Mouse (Mus musculus): ENCODE data around the gene B020004J07Rik. TPM values are rescaled to one million over a fixed set of nuclear protein-coding genes. Genes with fewer than 3 reads are reported as not detected.
"Not testable (repeated sequence)": the region's sequence is repeated elsewhere in the genome, so short reads cannot be mapped to it uniquely, and the experiment has no call there.

Gene B020004J07Rik
- not detected in 2 replicates for total RNA-seq (2012; rRNA removed)
- not detected in 2 replicates for total RNA-seq (2014; rRNA removed)
- polyA plus RNA-seq (2012; ENCODE audit: insufficient read length, low read depth) = not detected in 2 replicates

- in situ Hi-C loops (cut with MboI; ENCODE audit: low pct_ligation_motif_present, low pct_unique_long_range_greater_than_20kb, low sequenced_read_pairs); H3K4me3 ChIP-seq (replicated peaks in 1 of 3; ENCODE audit: low read depth in 2 of 3, low read length in 2 of 3, poor library complexity in 1 of 3); H3K27ac ChIP-seq (ENCODE audit: insufficient read depth, low read depth); H3K9ac ChIP-seq (ENCODE audit: insufficient read depth, low read depth); H3K4me2 ChIP-seq (ENCODE audit: insufficient read depth, low read depth, poor library complexity, severe bottlenecking); H3K4me1 ChIP-seq (ENCODE audit: control insufficient read depth in 1 of 2, insufficient read depth in 2 of 2); H3K27me3 ChIP-seq (replicated peaks); H3K79me2 ChIP-seq (replicated peaks; ENCODE audit: control insufficient read depth, extremely low read depth, insufficient read depth, poor library complexity, severe bottlenecking); H3K9me3 ChIP-seq (replicated peaks; ENCODE audit: low read length); DNase-seq (ENCODE audit: extremely low read depth); H3K36me3 ChIP-seq (replicated peaks in 1 of 2; ENCODE audit: control insufficient read depth in 1 of 2, insufficient read depth in 1 of 2, low read length in 1 of 2); dilution Hi-C loops (cut with MboI; ENCODE audit: extremely low pct_ligation_motif_present, extremely low pct_unique_long_range_greater_than_20kb, low sequenced_read_pairs): not testable (repeated sequence)
These were observed at the start of gene B020004J07Rik for GRCm38 (mm10) chr4:101843923-101844322. B020004J07Rik (minus strand) TSS chr4:101844023.

DNA sequence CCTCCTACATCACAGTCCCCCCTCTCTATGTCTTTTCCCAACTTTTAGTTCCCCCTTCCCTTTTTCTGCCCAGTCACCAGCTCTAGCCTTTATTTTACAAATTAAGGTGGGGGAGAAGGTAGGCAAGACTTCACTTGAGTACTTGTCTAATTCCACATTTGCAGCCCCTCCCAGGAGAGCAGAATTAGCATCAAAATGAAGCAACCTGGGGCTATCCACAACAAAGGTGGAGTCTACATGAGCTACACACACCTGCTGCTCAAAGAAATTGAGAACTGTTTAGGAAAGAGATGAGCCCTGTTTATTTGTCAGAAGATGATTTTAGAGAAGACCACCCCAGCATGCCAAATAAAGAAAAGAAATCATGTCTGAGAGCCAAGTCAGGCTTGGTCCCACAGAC, 45.6 kb upstream of the B020004J07Rik start:
- Histone ChIP-seq H3K27ac (ENCODE audit: insufficient read depth, low read depth) (no peak overlapping the region), H3K36me3 (replicated peaks in 1 of 2; ENCODE audit: control insufficient read depth in 1 of 2, insufficient read depth in 1 of 2, low read length in 1 of 2) (no peaks in the 10 kb centered on the region), H3K4me2 (ENCODE audit: insufficient read depth, low read depth, poor library complexity, severe bottlenecking) (no peak overlapping the region), H3K9ac (ENCODE audit: insufficient read depth, low read depth) (no peak overlapping the region), H3K4me1 (ENCODE audit: control insufficient read depth in 1 of 2, insufficient read depth in 2 of 2) (no peaks in the 10 kb centered on the region), H3K79me2 (replicated peaks; ENCODE audit: control insufficient read depth, extremely low read depth, insufficient read depth, poor library complexity, severe bottlenecking) (no peaks in the 10 kb centered on the region), H3K4me3 (replicated peaks in 1 of 3; ENCODE audit: low read depth in 2 of 3, low read length in 2 of 3, poor library complexity in 1 of 3) (no peak overlapping the region), H3K9me3 (replicated peaks; ENCODE audit: low read length) (peaks cover 2% of the 10 kb centered on the region), H3K27me3 (replicated peaks) (no peaks in the 10 kb centered on the region)
- dilution Hi-C loops (cut with MboI; ENCODE audit: extremely low pct_ligation_motif_present, extremely low pct_unique_long_range_greater_than_20kb, low sequenced_read_pairs) = no loop called here
- in situ Hi-C loops (cut with MboI; ENCODE audit: low pct_ligation_motif_present, low pct_unique_long_range_greater_than_20kb, low sequenced_read_pairs) = no loop called here
- no peak for DNase-seq (ENCODE audit: extremely low read depth)
- TF ChIP-seq ZMIZ1 (IDR thresholded peaks at IDR 0.05; ENCODE audit: low read depth, low read length) = no peak
- no peak for TF ChIP-seq MAZ (IDR thresholded peaks at IDR 0.05; ENCODE audit: low read depth, low read length)
- no peak for TF ChIP-seq KAT2A (IDR thresholded peaks at IDR 0.05; ENCODE audit: insufficient replicate concordance, low read length)
- no peak for TF ChIP-seq NRF1 (IDR thresholded peaks at IDR 0.05; ENCODE audit: low read depth, low read length)
- TF ChIP-seq MXI1 (IDR thresholded peaks at IDR 0.05; ENCODE audit: low read depth, low read length) = no peak
- TF ChIP-seq TBP (conservative IDR thresholded peaks at IDR 0.05; ENCODE audit: low read depth, low read length) = no peak

- no peak overlapping the region for H3K4me3 ChIP-seq (replicated peaks in 1 of 3; ENCODE audit: low read depth in 2 of 3, low read length in 2 of 3, poor library complexity in 1 of 3)
- peaks cover under 1% of the 10 kb centered on the region for H3K9me3 ChIP-seq (replicated peaks; ENCODE audit: low read length)
- H3K36me3 ChIP-seq (replicated peaks in 1 of 2; ENCODE audit: control insufficient read depth in 1 of 2, insufficient read depth in 1 of 2, low read length in 1 of 2) = no peaks in the 10 kb centered on the region
- H3K27ac ChIP-seq (ENCODE audit: insufficient read depth, low read depth) = no peak overlapping the region
- no peak for DNase-seq (ENCODE audit: extremely low read depth)
- no peaks in the 10 kb centered on the region for H3K4me1 ChIP-seq (ENCODE audit: control insufficient read depth in 1 of 2, insufficient read depth in 2 of 2)
- H3K79me2 ChIP-seq (replicated peaks; ENCODE audit: control insufficient read depth, extremely low read depth, insufficient read depth, poor library complexity, severe bottlenecking) = no peaks in the 10 kb centered on the region
- dilution Hi-C loops (cut with MboI; ENCODE audit: extremely low pct_ligation_motif_present, extremely low pct_unique_long_range_greater_than_20kb, low sequenced_read_pairs) = no loop called here
- TF ChIP-seq MAZ (IDR thresholded peaks at IDR 0.05; ENCODE audit: low read depth, low read length) (no peak), TBP (conservative IDR thresholded peaks at IDR 0.05; ENCODE audit: low read depth, low read length) (no peak), EP300 (IDR thresholded peaks at IDR 0.05; ENCODE audit: low read length) (no peak), BHLHE40 (IDR thresholded peaks at IDR 0.05; ENCODE audit: low read depth, low read length) (no peak), POLR2A (IDR thresholded peaks at IDR 0.05; ENCODE audit: low read depth, low read length) (no peak)
- in situ Hi-C loops (cut with MboI; ENCODE audit: low pct_ligation_motif_present, low pct_unique_long_range_greater_than_20kb, low sequenced_read_pairs) = no loop called here
- H3K9ac ChIP-seq (ENCODE audit: insufficient read depth, low read depth) = no peak overlapping the region
- no peak overlapping the region for H3K4me2 ChIP-seq (ENCODE audit: insufficient read depth, low read depth, poor library complexity, severe bottlenecking)
- H3K27me3 ChIP-seq (replicated peaks) = no peaks in the 10 kb centered on the region
These were observed 39.8 kb upstream of the B020004J07Rik start for GRCm38 (mm10) chr4:101883641-101884040.

GRCm38 (mm10) chr4:101875687-101876086, 31.9 kb upstream of the B020004J07Rik start:
- H3K4me2 ChIP-seq (ENCODE audit: insufficient read depth, low read depth, poor library complexity, severe bottlenecking); H3K4me1 ChIP-seq (ENCODE audit: control insufficient read depth in 1 of 2, insufficient read depth in 2 of 2); in situ Hi-C loops (cut with MboI; ENCODE audit: low pct_ligation_motif_present, low pct_unique_long_range_greater_than_20kb, low sequenced_read_pairs); H3K9me3 ChIP-seq (replicated peaks; ENCODE audit: low read length); DNase-seq (ENCODE audit: extremely low read depth); H3K9ac ChIP-seq (ENCODE audit: insufficient read depth, low read depth); H3K4me3 ChIP-seq (replicated peaks in 1 of 3; ENCODE audit: low read depth in 2 of 3, low read length in 2 of 3, poor library complexity in 1 of 3); H3K36me3 ChIP-seq (replicated peaks in 1 of 2; ENCODE audit: control insufficient read depth in 1 of 2, insufficient read depth in 1 of 2, low read length in 1 of 2); H3K79me2 ChIP-seq (replicated peaks; ENCODE audit: control insufficient read depth, extremely low read depth, insufficient read depth, poor library complexity, severe bottlenecking); dilution Hi-C loops (cut with MboI; ENCODE audit: extremely low pct_ligation_motif_present, extremely low pct_unique_long_range_greater_than_20kb, low sequenced_read_pairs); H3K27ac ChIP-seq (ENCODE audit: insufficient read depth, low read depth); H3K27me3 ChIP-seq (replicated peaks): not testable (repeated sequence)

- H3K79me2 ChIP-seq (replicated peaks; ENCODE audit: control insufficient read depth, extremely low read depth, insufficient read depth, poor library complexity, severe bottlenecking); in situ Hi-C loops (cut with MboI; ENCODE audit: low pct_ligation_motif_present, low pct_unique_long_range_greater_than_20kb, low sequenced_read_pairs); H3K4me3 ChIP-seq (replicated peaks in 1 of 3; ENCODE audit: low read depth in 2 of 3, low read length in 2 of 3, poor library complexity in 1 of 3); H3K36me3 ChIP-seq (replicated peaks in 1 of 2; ENCODE audit: control insufficient read depth in 1 of 2, insufficient read depth in 1 of 2, low read length in 1 of 2); H3K4me2 ChIP-seq (ENCODE audit: insufficient read depth, low read depth, poor library complexity, severe bottlenecking); H3K27me3 ChIP-seq (replicated peaks); H3K9ac ChIP-seq (ENCODE audit: insufficient read depth, low read depth); H3K9me3 ChIP-seq (replicated peaks; ENCODE audit: low read length); dilution Hi-C loops (cut with MboI; ENCODE audit: extremely low pct_ligation_motif_present, extremely low pct_unique_long_range_greater_than_20kb, low sequenced_read_pairs); H3K4me1 ChIP-seq (ENCODE audit: control insufficient read depth in 1 of 2, insufficient read depth in 2 of 2); H3K27ac ChIP-seq (ENCODE audit: insufficient read depth, low read depth); DNase-seq (ENCODE audit: extremely low read depth): not testable (repeated sequence)
These were observed 28.2 kb upstream of the B020004J07Rik start for GRCm38 (mm10) chr4:101872031-101872430.
